Mouse (Mus musculus): Measurements from ENCODE around the gene Capn2. TPM values are rescaled to one million over a fixed set of nuclear protein-coding genes. Genes with fewer than 3 reads are reported as not detected.

The Capn2 gene
- polyA plus RNA-seq, 1 experiment: 61.4 TPM

DNA sequence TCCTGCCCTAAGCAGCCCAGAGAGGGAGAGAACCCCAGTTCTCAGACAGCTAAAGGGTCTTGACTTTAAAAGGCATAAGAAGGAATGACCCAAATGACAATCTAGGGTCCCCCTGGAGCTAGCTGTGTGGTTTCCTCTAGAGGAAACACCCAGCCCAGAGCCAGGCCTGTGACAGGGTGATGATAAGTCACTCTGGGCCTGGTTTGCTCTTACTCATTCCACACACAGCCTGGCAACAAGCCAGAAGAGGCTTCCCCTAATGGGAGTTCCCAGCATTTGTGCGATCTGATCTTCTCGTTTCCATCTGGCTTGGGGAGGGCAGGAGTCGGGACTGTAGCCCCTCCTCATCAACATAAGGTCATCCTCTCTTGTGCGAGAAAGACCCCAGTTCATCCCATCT lies 13.2 kb downstream of the Capn2 start:
- Histone ChIP-seq H3K27ac (ENCODE audit: insufficient read depth, low read length) (no peak overlapping the region), H3K4me3 (ENCODE audit: insufficient read depth, low read length) (no peak overlapping the region), H3K4me1 (ENCODE audit: control insufficient read depth, insufficient read depth, low read length) (no peaks in the 10 kb centered on the region)
- TF ChIP-seq POLR2A (IDR thresholded peaks at IDR 0.05; ENCODE audit: extremely low read depth, insufficient read depth, low read length) (no peak), CTCF (IDR thresholded peaks at IDR 0.05; ENCODE audit: extremely low read depth, insufficient read depth, low read length) (no peak)

GRCm38 (mm10) chr1:182503206-182503900 lies 14.1 kb downstream of the Capn2 start:
- no peak overlapping the region for H3K4me3 ChIP-seq (ENCODE audit: insufficient read depth, low read length)
- no peak overlapping the region for H3K27ac ChIP-seq (ENCODE audit: insufficient read depth, low read length)
- H3K4me1 ChIP-seq (ENCODE audit: control insufficient read depth, insufficient read depth, low read length): no peaks in the 10 kb centered on the region
- TF ChIP-seq POLR2A (IDR thresholded peaks at IDR 0.05; ENCODE audit: extremely low read depth, insufficient read depth, low read length) (no peak), CTCF (IDR thresholded peaks at IDR 0.05; ENCODE audit: extremely low read depth, insufficient read depth, low read length) (no peak)

DNA sequence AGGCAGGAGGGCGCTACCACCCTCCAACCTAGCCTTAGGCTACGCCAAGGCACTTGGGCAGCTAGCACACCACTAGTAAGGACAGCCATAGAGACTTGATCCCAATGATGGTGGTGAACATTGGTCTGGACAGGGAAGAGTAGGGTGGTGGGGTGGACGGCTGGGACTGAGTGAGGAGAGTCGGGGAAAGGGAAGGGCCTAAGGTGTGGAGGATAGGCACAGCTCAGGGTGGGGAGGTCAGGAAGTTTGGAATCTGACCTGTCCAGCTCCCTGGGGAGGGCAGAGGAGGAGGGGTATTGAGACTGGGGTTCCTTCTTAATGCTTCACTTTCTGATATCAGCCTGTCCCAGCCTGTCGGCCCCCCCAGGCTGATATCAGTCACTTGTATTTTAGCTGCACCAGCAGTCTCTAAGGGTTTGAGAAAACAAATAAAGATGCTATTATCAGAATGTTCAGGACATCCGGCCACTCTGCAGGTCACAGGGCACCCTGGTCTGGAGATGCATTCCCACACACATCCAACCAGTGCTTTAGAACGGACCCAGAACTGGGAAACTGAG lies 14.8 kb downstream of the Capn2 start:
- peaks cover 3% of the 10 kb centered on the region; the same call in 1 of the 2 replicates for H3K4me1 ChIP-seq (ENCODE audit: control insufficient read depth, insufficient read depth, low read length)
- peak overlapping the region; percentile 17; the same call in 1 of the 2 replicates for H3K27ac ChIP-seq (ENCODE audit: insufficient read depth, low read length)
- no peak for TF ChIP-seq CTCF (IDR thresholded peaks at IDR 0.05; ENCODE audit: extremely low read depth, insufficient read depth, low read length)
- TF ChIP-seq POLR2A (IDR thresholded peaks at IDR 0.05; ENCODE audit: extremely low read depth, insufficient read depth, low read length): no peak
- H3K4me3 ChIP-seq (ENCODE audit: insufficient read depth, low read length): no peak overlapping the region

- Histone ChIP-seq H3K27ac (ENCODE audit: insufficient read depth, low read length) (0 out of 2 replicates have a peak overlapping the region, but pooled peaks have one; percentile 17), H3K4me1 (ENCODE audit: control insufficient read depth, insufficient read depth, low read length) (peaks cover 3% of the 10 kb centered on the region; the same call in 1 of the 2 replicates), H3K4me3 (ENCODE audit: insufficient read depth, low read length) (no peak overlapping the region)
- TF ChIP-seq POLR2A (IDR thresholded peaks at IDR 0.05; ENCODE audit: extremely low read depth, insufficient read depth, low read length) (no peak), CTCF (IDR thresholded peaks at IDR 0.05; ENCODE audit: extremely low read depth, insufficient read depth, low read length) (no peak)
Observed at GRCm38 (mm10) chr1:182501815-182502405, 15.5 kb downstream of the Capn2 start.

DNA sequence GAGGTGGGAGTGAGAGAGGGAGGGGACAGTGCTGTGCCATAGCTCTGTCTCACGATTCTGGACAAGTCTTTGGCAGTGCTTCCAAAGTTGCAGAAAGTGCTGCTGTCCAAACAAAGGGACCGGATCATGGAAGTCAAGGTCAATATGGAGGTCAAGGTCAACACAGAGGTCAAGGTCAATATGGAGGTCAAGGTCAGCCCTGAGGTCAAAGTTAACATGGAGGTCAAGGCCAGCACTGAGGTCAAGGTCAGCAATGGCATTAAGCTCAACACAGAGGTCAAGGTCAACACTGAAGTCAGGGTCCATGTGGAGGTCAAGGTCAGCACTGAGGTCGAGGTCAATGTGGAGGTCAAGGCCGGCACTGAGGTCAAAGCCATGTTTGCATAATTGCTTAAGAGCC lies 16.6 kb downstream of the Capn2 start:
- no peak overlapping the region for H3K4me3 ChIP-seq (ENCODE audit: insufficient read depth, low read length)
- H3K27ac ChIP-seq (ENCODE audit: insufficient read depth, low read length): no peak overlapping the region
- no peak for TF ChIP-seq POLR2A (IDR thresholded peaks at IDR 0.05; ENCODE audit: extremely low read depth, insufficient read depth, low read length)
- no peak for TF ChIP-seq CTCF (IDR thresholded peaks at IDR 0.05; ENCODE audit: extremely low read depth, insufficient read depth, low read length)
- peaks cover 3% of the 10 kb centered on the region; the same call in 1 of the 2 replicates for H3K4me1 ChIP-seq (ENCODE audit: control insufficient read depth, insufficient read depth, low read length)

DNA sequence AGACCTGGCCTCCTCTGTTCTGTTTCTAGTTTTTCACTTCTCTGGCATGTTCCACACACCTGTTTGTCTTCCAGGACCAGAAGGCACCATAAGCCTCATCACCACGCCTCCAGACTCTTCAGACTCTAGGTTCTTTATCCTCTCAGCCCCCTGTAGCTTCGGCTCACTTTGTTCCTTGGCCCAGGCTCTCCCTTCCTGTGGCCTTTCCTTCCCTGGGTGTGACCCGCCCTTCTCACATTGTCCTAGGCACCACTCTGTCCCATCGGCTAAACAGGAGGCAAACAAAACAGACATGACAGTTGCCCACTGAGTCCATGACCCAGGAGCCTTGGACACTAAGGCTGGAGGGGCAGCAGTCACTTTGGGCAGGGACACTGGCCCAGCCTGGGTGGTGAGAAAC lies 17.2 kb downstream of the Capn2 start:
- Histone ChIP-seq H3K27ac (ENCODE audit: insufficient read depth, low read length) (peak overlapping the region; percentile 62), H3K4me1 (ENCODE audit: control insufficient read depth, insufficient read depth, low read length) (peaks cover 3% of the 10 kb centered on the region; the same call in 1 of the 2 replicates), H3K4me3 (ENCODE audit: insufficient read depth, low read length) (no peak overlapping the region)
- TF ChIP-seq CTCF (IDR thresholded peaks at IDR 0.05; ENCODE audit: extremely low read depth, insufficient read depth, low read length) (no peak), POLR2A (IDR thresholded peaks at IDR 0.05; ENCODE audit: extremely low read depth, insufficient read depth, low read length) (no peak)

DNA sequence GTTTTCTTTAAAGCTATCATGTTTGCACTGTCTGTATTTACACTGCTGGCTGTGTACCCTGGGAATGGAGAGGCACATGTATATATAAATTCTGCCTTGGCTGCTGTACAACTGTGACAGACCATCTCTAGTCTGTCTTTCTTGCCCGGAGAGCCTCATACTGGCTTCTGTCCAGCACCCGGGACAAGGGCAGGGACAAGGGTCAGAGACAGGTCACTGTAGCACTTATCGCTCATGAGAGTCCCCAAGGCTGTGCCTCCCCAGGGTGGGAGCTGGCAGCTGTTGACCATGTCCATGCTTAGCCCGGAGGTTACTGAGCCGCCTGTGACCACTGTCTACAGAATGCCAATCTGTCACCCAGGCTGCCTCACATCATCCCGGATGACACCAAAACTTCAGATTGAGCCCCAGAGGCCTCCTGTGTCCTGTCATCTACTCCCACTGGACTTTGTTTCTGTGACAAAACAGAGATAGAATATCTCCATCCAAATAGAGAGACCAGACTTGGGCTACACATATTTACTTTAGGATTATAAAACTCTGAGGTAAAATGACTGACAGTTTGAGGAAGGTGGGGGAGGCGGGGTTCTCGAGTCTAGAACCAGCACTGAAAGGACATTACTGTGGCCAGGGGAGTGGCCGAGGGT lies 17.8 kb downstream of the Capn2 start:
- TF ChIP-seq CTCF (IDR thresholded peaks at IDR 0.05; ENCODE audit: extremely low read depth, insufficient read depth, low read length) (no peak), POLR2A (IDR thresholded peaks at IDR 0.05; ENCODE audit: extremely low read depth, insufficient read depth, low read length) (no peak)

GRCm38 (mm10) chr1:182497736-182498135 lies 19.7 kb downstream of the Capn2 start:
- Histone ChIP-seq H3K4me1 (ENCODE audit: control insufficient read depth, insufficient read depth, low read length) (peaks cover 3% of the 10 kb centered on the region; the same call in 1 of the 2 replicates), H3K27ac (ENCODE audit: insufficient read depth, low read length) (no peak overlapping the region), H3K4me3 (ENCODE audit: insufficient read depth, low read length) (no peak overlapping the region)
- no peak for TF ChIP-seq POLR2A (IDR thresholded peaks at IDR 0.05; ENCODE audit: extremely low read depth, insufficient read depth, low read length)
- no peak for TF ChIP-seq CTCF (IDR thresholded peaks at IDR 0.05; ENCODE audit: extremely low read depth, insufficient read depth, low read length)

More for the DNA sequence above, 17.8 kb downstream of the Capn2 start:
- H3K27ac ChIP-seq (ENCODE audit: insufficient read depth, low read length): peak overlapping the region; percentile 62
- H3K4me1 ChIP-seq (ENCODE audit: control insufficient read depth, insufficient read depth, low read length): peaks cover 3% of the 10 kb centered on the region; the same call in 1 of the 2 replicates
- H3K4me3 ChIP-seq (ENCODE audit: insufficient read depth, low read length): no peak overlapping the region

DNA sequence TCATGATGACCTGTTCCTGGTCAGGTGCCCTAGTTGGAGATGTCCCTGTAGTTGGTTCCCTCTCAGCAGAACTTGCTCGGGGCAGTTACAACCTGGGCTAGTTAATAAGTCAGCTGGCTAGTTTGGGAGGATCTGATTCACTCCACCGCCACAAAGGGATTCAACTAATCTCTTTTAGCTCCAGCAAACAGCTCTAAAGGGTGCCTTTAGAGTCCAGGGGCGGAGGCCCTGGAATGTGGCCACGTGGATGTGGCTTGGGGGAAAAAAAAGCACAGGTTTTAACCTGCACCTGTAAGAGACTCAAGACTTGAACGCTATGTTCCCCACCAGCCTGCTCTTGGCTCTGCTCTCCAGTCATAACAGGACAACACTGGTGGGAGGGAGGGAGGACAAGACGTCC lies 20.7 kb downstream of the Capn2 start:
- peak overlapping the region; percentile 23; the same call in 1 of the 2 replicates for H3K27ac ChIP-seq (ENCODE audit: insufficient read depth, low read length)
- TF ChIP-seq POLR2A (IDR thresholded peaks at IDR 0.05; ENCODE audit: extremely low read depth, insufficient read depth, low read length): no peak
- no peak for TF ChIP-seq CTCF (IDR thresholded peaks at IDR 0.05; ENCODE audit: extremely low read depth, insufficient read depth, low read length)
- H3K4me3 ChIP-seq (ENCODE audit: insufficient read depth, low read length): no peak overlapping the region
- H3K4me1 ChIP-seq (ENCODE audit: control insufficient read depth, insufficient read depth, low read length): peaks cover 5% of the 10 kb centered on the region

Measured in cortical plate, adult 2 months (tissue).